Mouse (Mus musculus): ENCODE results near the gene Necap2. TPM values are rescaled to one million over a fixed set of nuclear protein-coding genes. Genes with fewer than 3 reads are reported as not detected.

The Necap2 gene
- polyA plus RNA-seq, 1 experiment from 2014 or later = 47.7 TPM

DNA sequence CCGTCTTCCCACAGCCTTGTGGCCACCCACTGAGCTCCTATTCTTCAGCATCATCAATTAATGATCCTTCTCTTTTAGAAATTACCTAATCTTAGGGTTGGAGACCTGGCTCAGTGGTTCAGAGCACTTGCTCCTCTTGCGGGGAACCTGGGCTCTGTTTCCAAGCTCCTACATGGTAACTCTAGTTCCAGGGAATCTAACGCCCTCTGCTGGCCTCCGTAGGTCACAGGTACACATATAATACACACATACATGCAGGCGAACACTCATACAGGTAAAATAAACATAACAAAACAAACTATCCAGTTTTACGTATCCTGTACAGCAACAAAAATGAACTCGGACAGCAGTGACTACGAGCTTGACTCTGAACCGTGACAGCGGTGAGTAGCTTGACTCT lies 21.2 kb downstream of the Necap2 start:
- WGBS = 96% methylated on average over 10 of the region's 10 CpGs
- H3K9ac ChIP-seq (ENCODE audit: low read length) = no peak overlapping the region
- no peaks in the 10 kb centered on the region for H3K27me3 ChIP-seq (ENCODE audit: control insufficient read depth, insufficient read depth, low read length)
- no peak overlapping the region for H3K27ac ChIP-seq (ENCODE audit: low read depth, low read length)
- no peak overlapping the region for H3K4me3 ChIP-seq (ENCODE audit: low read depth, low read length)
- peaks cover 13% of the 10 kb centered on the region for H3K4me1 ChIP-seq (ENCODE audit: control insufficient read depth, insufficient read depth, low read length)
- no peak for ATAC-seq (ENCODE audit: insufficient read depth, low FRiP score, low TSS enrichment)
- no peak overlapping the region for H3K4me2 ChIP-seq (ENCODE audit: low read depth)
- DNase-seq (ENCODE audit: low spot score) = no peak
- H3K36me3 ChIP-seq (ENCODE audit: control insufficient read depth, insufficient read depth, low read length) = no peaks in the 10 kb centered on the region; the same call in 1 of the 2 replicates
- H3K9me3 ChIP-seq (ENCODE audit: control insufficient read depth, low read length) = no peaks in the 10 kb centered on the region

DNA sequence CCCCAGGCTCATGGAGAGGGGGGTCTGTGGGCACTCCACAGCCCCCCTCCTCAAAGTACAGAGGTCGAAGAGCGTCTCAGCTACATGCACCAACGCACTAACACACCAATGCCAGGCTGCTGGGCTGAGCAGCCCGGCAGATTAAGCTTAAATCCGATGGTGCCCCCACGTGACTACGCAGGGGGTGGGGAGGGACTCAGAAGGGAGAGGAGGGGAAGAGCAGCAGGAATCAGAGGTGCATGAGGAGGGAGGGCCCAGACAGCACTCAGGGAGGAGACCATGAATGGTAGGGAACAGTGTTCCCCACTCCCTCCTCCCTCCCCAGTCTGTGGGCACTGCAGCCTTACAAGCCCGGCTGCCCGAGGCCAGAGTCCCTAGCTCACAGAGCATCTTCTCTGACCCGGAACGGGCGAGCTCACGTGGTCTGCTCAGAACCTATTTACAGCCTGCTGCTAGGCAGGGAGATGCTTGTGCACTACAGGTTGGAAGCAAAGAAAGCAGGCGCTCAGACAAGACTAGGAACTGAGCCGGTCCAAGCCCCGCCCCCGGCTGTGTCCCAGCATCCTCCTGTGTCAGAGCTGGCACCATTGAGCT lies 24.5 kb downstream of the Necap2 start:
- 38% methylated on average over 17 of the region's 17 CpGs for WGBS
- peak overlapping the region; percentile 47 for H3K9ac ChIP-seq (ENCODE audit: low read length)
- 0 out of 2 replicates have a peak overlapping the region, but pooled peaks have one; percentile 56 for H3K27ac ChIP-seq (ENCODE audit: low read depth, low read length)
- no peak for ATAC-seq (ENCODE audit: insufficient read depth, low FRiP score, low TSS enrichment)
- H3K4me1 ChIP-seq (ENCODE audit: control insufficient read depth, insufficient read depth, low read length) = peaks cover 26% of the 10 kb centered on the region
- no peaks in the 10 kb centered on the region; the same call in 1 of the 2 replicates for H3K36me3 ChIP-seq (ENCODE audit: control insufficient read depth, insufficient read depth, low read length)
- no peaks in the 10 kb centered on the region for H3K9me3 ChIP-seq (ENCODE audit: control insufficient read depth, low read length)
- 0 out of 2 replicates have a peak overlapping the region, but pooled peaks have one; percentile 7 for H3K4me2 ChIP-seq (ENCODE audit: low read depth)
- H3K27me3 ChIP-seq (ENCODE audit: control insufficient read depth, insufficient read depth, low read length) = no peaks in the 10 kb centered on the region
- H3K4me3 ChIP-seq (ENCODE audit: low read depth, low read length) = no peak overlapping the region
- no peak for DNase-seq (ENCODE audit: low spot score)

DNA sequence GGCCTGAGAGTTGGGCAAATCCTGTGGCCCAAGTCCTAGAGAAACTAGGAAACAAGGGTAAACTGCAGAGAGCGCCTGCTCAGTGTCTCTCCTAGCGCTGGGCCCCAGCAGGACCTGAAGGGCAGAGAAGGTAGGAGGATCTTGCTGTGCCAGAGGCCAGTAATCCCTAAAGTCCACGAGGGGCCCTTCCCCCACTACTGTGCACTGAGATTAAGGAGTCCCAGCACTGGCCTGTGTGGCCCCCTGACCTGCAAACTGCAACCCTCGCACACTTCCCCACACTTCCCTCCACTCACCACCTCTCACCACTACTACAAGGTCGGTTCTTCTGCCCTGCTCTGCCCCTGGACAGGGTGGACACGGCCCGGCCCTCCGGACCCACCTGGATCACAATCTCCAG lies 25.0 kb downstream of the Necap2 start:
- ATAC-seq (ENCODE audit: insufficient read depth, low FRiP score, low TSS enrichment) (no peak), DNase-seq (ENCODE audit: low spot score) (no peak)
- H3K27ac ChIP-seq (ENCODE audit: low read depth, low read length) = no peak overlapping the region
- H3K4me2 ChIP-seq (ENCODE audit: low read depth) = no peak overlapping the region
- H3K4me1 ChIP-seq (ENCODE audit: control insufficient read depth, insufficient read depth, low read length) = peaks cover 31% of the 10 kb centered on the region
- WGBS = 66% methylated on average over 8 of the region's 8 CpGs
- H3K36me3 ChIP-seq (ENCODE audit: control insufficient read depth, insufficient read depth, low read length) = no peaks in the 10 kb centered on the region; the same call in 1 of the 2 replicates
- H3K4me3 ChIP-seq (ENCODE audit: low read depth, low read length) = no peak overlapping the region
- H3K9ac ChIP-seq (ENCODE audit: low read length) = no peak overlapping the region; the same call in 1 of the 2 replicates
- H3K9me3 ChIP-seq (ENCODE audit: control insufficient read depth, low read length) = no peaks in the 10 kb centered on the region
- H3K27me3 ChIP-seq (ENCODE audit: control insufficient read depth, insufficient read depth, low read length) = no peaks in the 10 kb centered on the region

DNA sequence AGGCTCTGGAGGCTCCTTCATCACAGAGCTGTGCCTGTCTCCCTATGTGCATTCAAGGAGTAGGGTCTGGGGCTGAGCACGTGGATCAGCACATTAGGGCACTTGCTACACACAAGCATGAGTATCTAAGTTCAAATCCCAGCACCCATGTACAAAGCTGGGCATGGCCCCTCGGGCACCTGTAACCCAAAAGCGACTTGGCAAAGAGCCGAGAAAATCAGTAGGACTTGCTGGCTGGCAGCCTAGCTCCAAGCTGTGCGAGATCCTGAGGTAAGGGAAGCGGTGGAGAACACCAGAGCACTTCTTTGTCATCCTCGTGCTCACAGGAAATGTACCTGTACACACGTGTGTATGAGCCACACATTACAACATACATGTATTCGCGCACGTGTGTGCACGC lies 25.7 kb downstream of the Necap2 start:
- Histone ChIP-seq H3K27me3 (ENCODE audit: control insufficient read depth, insufficient read depth, low read length) (no peaks in the 10 kb centered on the region), H3K9ac (ENCODE audit: low read length) (no peak overlapping the region), H3K4me2 (ENCODE audit: low read depth) (no peak overlapping the region), H3K4me1 (ENCODE audit: control insufficient read depth, insufficient read depth, low read length) (peaks cover 31% of the 10 kb centered on the region), H3K27ac (ENCODE audit: low read depth, low read length) (no peak overlapping the region), H3K36me3 (ENCODE audit: control insufficient read depth, insufficient read depth, low read length) (no peaks in the 10 kb centered on the region; the same call in 1 of the 2 replicates), H3K4me3 (ENCODE audit: low read depth, low read length) (no peak overlapping the region), H3K9me3 (ENCODE audit: control insufficient read depth, low read length) (no peaks in the 10 kb centered on the region)
- 95% methylated on average over 12 of the region's 12 CpGs for WGBS
- ATAC-seq (ENCODE audit: insufficient read depth, low FRiP score, low TSS enrichment) (no peak), DNase-seq (ENCODE audit: low spot score) (no peak)

DNA sequence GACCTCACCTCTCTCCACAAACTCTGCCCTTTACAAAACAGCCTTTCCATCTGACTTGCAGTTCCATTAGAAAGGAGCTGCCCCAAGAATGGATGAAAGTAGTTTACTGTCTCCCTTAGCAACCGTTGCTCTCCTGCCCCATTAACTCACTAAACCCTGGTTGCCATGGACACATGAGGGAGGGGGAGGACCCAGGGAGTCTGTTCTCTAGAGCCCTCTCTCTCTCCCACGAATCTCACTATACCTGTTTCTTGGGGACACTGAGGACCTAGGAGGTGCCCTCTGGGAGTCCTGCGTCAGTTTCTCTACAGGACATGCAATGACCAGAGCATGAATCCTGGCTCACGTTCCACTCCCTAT lies 28.7 kb downstream of the Necap2 start:
- WGBS = 32% methylated on average over 4 of the region's 4 CpGs
- H3K4me3 ChIP-seq (ENCODE audit: low read depth, low read length) = no peak overlapping the region
- no peaks in the 10 kb centered on the region for H3K9me3 ChIP-seq (ENCODE audit: control insufficient read depth, low read length)
- H3K36me3 ChIP-seq (ENCODE audit: control insufficient read depth, insufficient read depth, low read length) = peaks cover 6% of the 10 kb centered on the region; the same call in 1 of the 2 replicates
- H3K27me3 ChIP-seq (ENCODE audit: control insufficient read depth, insufficient read depth, low read length) = no peaks in the 10 kb centered on the region
- ATAC-seq (ENCODE audit: insufficient read depth, low FRiP score, low TSS enrichment) (peak; percentile 72), DNase-seq (ENCODE audit: low spot score) (peak; percentile 85)
- H3K4me2 ChIP-seq (ENCODE audit: low read depth) = peak overlapping the region; percentile 27
- peaks cover 31% of the 10 kb centered on the region for H3K4me1 ChIP-seq (ENCODE audit: control insufficient read depth, insufficient read depth, low read length)
- peak overlapping the region; percentile 92 for H3K27ac ChIP-seq (ENCODE audit: low read depth, low read length)
- H3K9ac ChIP-seq (ENCODE audit: low read length) = peak overlapping the region; percentile 39

DNA sequence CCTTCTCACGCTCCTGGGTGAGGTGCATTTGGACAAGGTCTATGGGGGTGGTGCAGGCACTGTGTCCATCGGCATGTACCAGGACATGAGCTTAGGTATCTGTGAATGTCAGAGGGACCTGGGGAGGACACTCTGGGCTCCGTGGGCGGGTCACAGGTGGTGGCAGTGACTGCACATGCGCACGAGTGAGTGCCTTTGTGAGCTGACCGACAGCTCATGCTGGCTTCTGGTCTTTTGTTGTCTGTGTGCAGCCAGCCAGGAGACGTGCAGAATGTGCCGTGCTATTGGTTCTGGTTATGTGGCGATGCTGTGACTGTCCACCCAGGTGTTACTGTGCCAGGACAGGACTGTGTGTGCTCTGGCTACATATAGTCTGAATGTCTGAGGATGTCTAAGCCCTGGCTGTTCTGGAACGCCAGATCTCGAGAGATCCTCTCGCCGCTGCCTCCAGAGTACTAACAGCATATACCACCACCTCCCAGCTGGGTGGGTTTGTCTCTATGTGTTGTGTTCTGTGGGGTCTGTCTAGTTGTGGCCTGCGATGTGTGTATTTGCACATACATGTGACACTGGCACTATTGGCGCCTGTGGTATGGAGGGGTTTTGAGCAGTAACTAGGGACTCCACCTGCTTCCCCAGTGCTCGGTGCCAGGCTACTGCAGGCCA lies 29.2 kb downstream of the Necap2 start:
- WGBS = 45% methylated on average over 17 of the region's 17 CpGs
- H3K4me2 ChIP-seq (ENCODE audit: low read depth) = peak overlapping the region; percentile 27
- peaks cover 30% of the 10 kb centered on the region for H3K4me1 ChIP-seq (ENCODE audit: control insufficient read depth, insufficient read depth, low read length)

DNA sequence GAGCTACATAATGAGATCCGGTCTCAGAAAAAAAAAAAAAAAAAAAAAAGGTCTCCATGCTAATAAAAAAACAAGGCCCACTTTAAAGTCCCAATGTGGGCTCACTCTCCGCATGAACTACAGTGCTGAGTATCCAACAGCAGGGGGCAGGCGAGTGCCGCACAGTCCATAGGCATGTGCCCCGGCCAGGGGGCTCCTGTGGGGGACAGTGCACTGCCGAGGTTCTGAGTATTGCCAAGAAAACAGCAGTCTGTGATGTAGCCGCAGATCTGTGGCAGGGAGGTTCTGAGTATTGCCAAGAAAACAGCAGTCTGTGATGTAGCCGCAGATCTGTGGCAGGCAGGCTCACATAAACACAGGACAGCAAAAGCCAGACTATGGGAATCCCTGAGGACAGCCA lies 33.3 kb downstream of the Necap2 start:
- Histone ChIP-seq H3K27ac (ENCODE audit: low read depth, low read length) (no peak overlapping the region), H3K4me3 (ENCODE audit: low read depth, low read length) (no peak overlapping the region), H3K27me3 (ENCODE audit: control insufficient read depth, insufficient read depth, low read length) (no peaks in the 10 kb centered on the region), H3K36me3 (ENCODE audit: control insufficient read depth, insufficient read depth, low read length) (peaks cover 11% of the 10 kb centered on the region), H3K9ac (ENCODE audit: low read length) (no peak overlapping the region), H3K4me1 (ENCODE audit: control insufficient read depth, insufficient read depth, low read length) (peaks cover 17% of the 10 kb centered on the region), H3K9me3 (ENCODE audit: control insufficient read depth, low read length) (no peaks in the 10 kb centered on the region), H3K4me2 (ENCODE audit: low read depth) (no peak overlapping the region)
- peak; percentile 83 for DNase-seq (ENCODE audit: low spot score)
- no peak for ATAC-seq (ENCODE audit: insufficient read depth, low FRiP score, low TSS enrichment)
- 24% methylated on average over 8 of the region's 8 CpGs for WGBS

More for the DNA sequence above, 29.2 kb downstream of the Necap2 start:
- Histone ChIP-seq H3K9ac (ENCODE audit: low read length) (peak overlapping the region; percentile 39), H3K27ac (ENCODE audit: low read depth, low read length) (peak overlapping the region; percentile 92), H3K9me3 (ENCODE audit: control insufficient read depth, low read length) (no peaks in the 10 kb centered on the region), H3K4me3 (ENCODE audit: low read depth, low read length) (no peak overlapping the region), H3K27me3 (ENCODE audit: control insufficient read depth, insufficient read depth, low read length) (no peaks in the 10 kb centered on the region), H3K36me3 (ENCODE audit: control insufficient read depth, insufficient read depth, low read length) (peaks cover 6% of the 10 kb centered on the region; the same call in 1 of the 2 replicates)
- DNase-seq (ENCODE audit: low spot score) (peak; percentile 59), ATAC-seq (ENCODE audit: insufficient read depth, low FRiP score, low TSS enrichment) (peak; percentile 32)

DNA sequence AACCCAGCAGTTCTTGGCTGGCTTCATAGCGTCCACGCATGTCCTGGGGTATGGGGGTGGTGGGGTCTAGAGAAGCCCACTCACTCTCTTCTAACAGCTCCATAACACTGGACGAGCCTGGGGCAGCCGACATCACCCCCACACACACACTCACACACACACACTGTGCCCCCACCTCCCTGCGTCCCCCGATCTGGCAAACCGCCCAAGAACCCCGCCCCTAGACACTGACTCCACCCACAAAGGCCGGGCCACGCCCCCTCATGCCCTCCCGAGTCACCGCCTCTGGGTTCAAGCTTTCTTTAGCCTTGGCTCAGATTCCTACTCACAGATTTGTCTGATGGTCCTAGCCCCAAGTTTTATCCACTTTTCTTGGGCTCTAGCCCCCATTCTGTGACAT lies 37.0 kb downstream of the Necap2 start:
- Histone ChIP-seq H3K27ac (ENCODE audit: low read depth, low read length) (no peak overlapping the region), H3K36me3 (ENCODE audit: control insufficient read depth, insufficient read depth, low read length) (peaks cover 11% of the 10 kb centered on the region), H3K9me3 (ENCODE audit: control insufficient read depth, low read length) (no peaks in the 10 kb centered on the region), H3K27me3 (ENCODE audit: control insufficient read depth, insufficient read depth, low read length) (no peaks in the 10 kb centered on the region), H3K4me3 (ENCODE audit: low read depth, low read length) (no peak overlapping the region), H3K4me2 (ENCODE audit: low read depth) (no peak overlapping the region), H3K9ac (ENCODE audit: low read length) (no peak overlapping the region), H3K4me1 (ENCODE audit: control insufficient read depth, insufficient read depth, low read length) (no peaks in the 10 kb centered on the region)
- no peak for ATAC-seq (ENCODE audit: insufficient read depth, low FRiP score, low TSS enrichment)
- WGBS = 52% methylated on average over 12 of the region's 12 CpGs
- no peak for DNase-seq (ENCODE audit: low spot score)
